Mouse (Mus musculus) lung, embryonic 14.5 days (tissue): Measurements from ENCODE around the gene Grb14. TPM values are rescaled to one million over a fixed set of nuclear protein-coding genes. Genes with fewer than 3 reads are reported as not detected.

Source experiments
- ATAC-seq: fragments of 200-750 bp; cut with Nextera tagmentation; 2 replicates; pipeline ENCODE4 v1.8.0; 2017; ENCODE audit warnings: mild to moderate bottlenecking, moderate TSS enrichment, moderate library complexity; ENCODE audit not compliant: insufficient read depth
- DNase-seq: peaks from one replicate; pipeline ENCODE4 v3.0.0-alpha.2; 2015
- H3K27ac ChIP-seq: fragments of 300-500 bp; sonication (generic); 2 replicates; pipeline ENCODE4 v1.5.1; 2014; ENCODE audit warnings: low read depth, mild to moderate bottlenecking, moderate library complexity
- H3K27me3 ChIP-seq: fragments of 300-500 bp; sonication (generic); 2 replicates; pipeline ENCODE4 v1.6.1; 2014; ENCODE audit warnings: low read length, control low read depth; ENCODE audit not compliant: insufficient read depth
- H3K36me3 ChIP-seq: fragments of 300-500 bp; sonication (generic); 2 replicates; pipeline ENCODE4 v1.6.1; 2014; ENCODE audit warnings: control low read depth; ENCODE audit not compliant: insufficient read depth
- H3K4me1 ChIP-seq: fragments of 300-500 bp; sonication (generic); 2 replicates; pipeline ENCODE4 v1.6.1; 2014; ENCODE audit warnings: antibody characterized with exemption, control low read depth; ENCODE audit not compliant: insufficient read depth
- H3K4me2 ChIP-seq: fragments of 300-500 bp; sonication (generic); 2 replicates; pipeline ENCODE4 v1.6.1; 2014; ENCODE audit warnings: mild to moderate bottlenecking
- H3K4me3 ChIP-seq: fragments of 300-500 bp; sonication (generic); 2 replicates; pipeline ENCODE4 v1.5.1; 2014; ENCODE audit warnings: low read depth, low read length
- H3K9ac ChIP-seq: fragments of 300-500 bp; sonication (generic); 2 replicates; pipeline ENCODE4 v1.6.1; 2014
- H3K9me3 ChIP-seq: fragments of 300-500 bp; sonication (generic); 2 replicates; pipeline ENCODE4 v1.6.1; 2016; ENCODE audit warnings: low read depth, low read length, control low read depth
- CTCF ChIP-seq: IDR thresholded peaks from 2 replicates; pipeline ENCODE4 v1.5.1; 2016; ENCODE audit warnings: antibody characterized with exemption, low read depth
- WGBS: fragments of 180-500 bp; shearing (Covaris S2); extraction: QIAGEN DNeasy Blood & Tissue Kit; methylation state at CpG from one replicate; pipeline ENCODE4 v1.1.7; 2014; 5-methylcytosine and 5-hydroxymethylcytosine counted together
- polyA plus RNA-seq: library from polyadenylated mRNA; unstranded; fragments of >200 nt; fragmentation: Nextera tagmentation; extraction: Ambion mirVana; gene quantifications from 2 replicates; pipeline ENCODE4 v1.2.1, GENCODE M21; 2014

The Grb14 gene
- polyA plus RNA-seq, 1 experiment from 2014 or later, result 32.5 TPM

DNA sequence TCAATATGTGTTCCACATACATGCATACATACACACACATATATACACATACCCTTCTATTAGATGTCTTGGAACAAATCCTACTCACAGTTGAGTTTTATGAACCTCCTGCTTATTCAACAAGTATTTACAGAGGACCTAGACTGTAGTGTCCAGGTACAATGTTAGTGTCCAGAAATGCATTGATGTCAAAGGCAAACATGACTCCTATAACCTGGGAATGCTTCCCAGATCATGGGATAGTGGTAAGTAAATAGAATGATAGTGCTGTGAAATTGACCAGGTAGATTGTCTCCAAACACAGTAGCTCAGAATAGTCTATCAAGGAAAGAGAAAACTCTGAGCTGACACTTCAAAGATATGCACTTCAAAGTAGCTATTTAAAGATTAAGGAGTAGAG lies 19.7 kb downstream of the Grb14 start:
- 0 out of 2 replicates have a peak, but pooled peaks cover 2% of the 10 kb centered on the region for H3K4me1 ChIP-seq
- H3K36me3 ChIP-seq, result no peaks in the 10 kb centered on the region
- no peak overlapping the region for H3K27ac ChIP-seq
- DNase-seq (no peak), ATAC-seq (no peak)
- H3K4me2 ChIP-seq, result no peak overlapping the region
- H3K4me3 ChIP-seq, result no peak overlapping the region
- no peak for TF ChIP-seq CTCF
- H3K9me3 ChIP-seq, result no peaks in the 10 kb centered on the region
- no peak overlapping the region for H3K9ac ChIP-seq
- no peaks in the 10 kb centered on the region for H3K27me3 ChIP-seq

DNA sequence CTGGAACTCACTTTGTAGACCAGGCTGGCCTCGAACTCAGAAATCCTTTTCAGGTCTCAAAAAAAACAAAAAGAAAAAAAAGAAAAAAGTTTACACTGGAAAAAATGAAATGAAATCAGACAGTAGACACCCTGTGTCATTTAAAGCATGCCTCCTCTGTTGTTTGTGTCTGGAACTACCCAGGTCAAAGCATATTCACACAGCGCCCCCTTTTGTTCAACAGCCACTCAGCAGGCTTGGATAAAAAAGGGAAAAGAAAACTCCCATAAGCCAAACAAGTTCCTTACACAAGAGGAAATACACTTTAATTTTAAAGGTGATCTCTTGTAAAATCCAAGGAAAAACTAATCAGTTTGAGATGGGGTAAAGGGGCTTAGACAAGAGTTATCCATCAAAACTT lies 21.4 kb downstream of the Grb14 start:
- WGBS, result 58% methylated on average over 2 of the region's 2 CpGs
- Histone ChIP-seq H3K4me2 (no peak overlapping the region), H3K9me3 (no peaks in the 10 kb centered on the region), H3K27me3 (no peaks in the 10 kb centered on the region), H3K4me1 (0 out of 2 replicates have a peak, but pooled peaks cover 2% of the 10 kb centered on the region), H3K36me3 (no peaks in the 10 kb centered on the region), H3K9ac (no peak overlapping the region), H3K27ac (no peak overlapping the region), H3K4me3 (no peak overlapping the region)
- TF ChIP-seq CTCF, result peak; percentile 53
- DNase-seq, result peak; percentile 67
- no peak for ATAC-seq

DNA sequence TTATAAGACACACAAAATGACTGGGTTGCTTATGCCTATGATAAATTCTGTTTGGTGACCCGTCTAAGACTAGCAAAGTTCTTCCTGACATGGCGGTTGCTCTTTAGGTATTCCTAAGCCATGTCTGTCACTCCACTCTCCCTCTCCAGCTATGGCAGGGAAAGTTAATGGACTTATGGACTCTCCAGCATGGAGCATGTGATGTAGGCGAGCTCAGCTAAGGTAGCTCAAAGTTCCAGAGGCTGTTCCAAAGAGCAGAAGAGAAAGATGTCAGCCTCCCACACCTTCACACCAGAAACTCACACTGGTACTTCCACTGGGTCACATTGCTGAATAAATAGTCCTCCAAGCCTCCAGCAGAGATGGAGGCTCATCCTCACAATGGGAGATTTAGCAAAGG lies 22.2 kb downstream of the Grb14 start:
- no peak for ATAC-seq

DNA sequence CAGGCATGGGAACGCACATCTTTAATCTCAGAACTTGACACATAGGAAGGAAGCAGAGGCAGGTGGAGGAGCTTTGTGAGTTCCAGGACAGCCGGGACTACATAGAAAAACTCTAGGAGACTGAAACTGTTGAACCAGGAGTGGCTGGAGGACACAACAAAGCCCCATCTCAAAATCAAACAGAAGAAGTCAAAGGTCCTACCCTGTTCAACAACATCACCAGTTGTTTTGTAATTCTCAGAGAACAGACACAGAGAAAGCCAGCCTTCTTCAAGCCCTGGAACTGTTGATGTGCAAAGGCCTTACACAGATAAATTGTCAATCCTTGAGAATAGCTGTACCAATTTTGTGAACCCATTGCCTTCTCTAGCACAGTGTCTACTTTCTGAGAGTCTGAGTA lies 29.7 kb downstream of the Grb14 start:
- no peak for ATAC-seq
- 81% methylated on average over 2 of the region's 2 CpGs for WGBS

More for the DNA sequence above, 22.2 kb downstream of the Grb14 start:
- Histone ChIP-seq H3K4me3 (no peak overlapping the region), H3K36me3 (no peaks in the 10 kb centered on the region), H3K27ac (no peak overlapping the region), H3K9ac (no peak overlapping the region), H3K4me1 (0 out of 2 replicates have a peak, but pooled peaks cover 2% of the 10 kb centered on the region), H3K9me3 (no peaks in the 10 kb centered on the region), H3K27me3 (no peaks in the 10 kb centered on the region), H3K4me2 (no peak overlapping the region)
- TF ChIP-seq CTCF, result no peak
- DNase-seq, result no peak
- WGBS, result 74% methylated on average over 3 of the region's 3 CpGs

DNA sequence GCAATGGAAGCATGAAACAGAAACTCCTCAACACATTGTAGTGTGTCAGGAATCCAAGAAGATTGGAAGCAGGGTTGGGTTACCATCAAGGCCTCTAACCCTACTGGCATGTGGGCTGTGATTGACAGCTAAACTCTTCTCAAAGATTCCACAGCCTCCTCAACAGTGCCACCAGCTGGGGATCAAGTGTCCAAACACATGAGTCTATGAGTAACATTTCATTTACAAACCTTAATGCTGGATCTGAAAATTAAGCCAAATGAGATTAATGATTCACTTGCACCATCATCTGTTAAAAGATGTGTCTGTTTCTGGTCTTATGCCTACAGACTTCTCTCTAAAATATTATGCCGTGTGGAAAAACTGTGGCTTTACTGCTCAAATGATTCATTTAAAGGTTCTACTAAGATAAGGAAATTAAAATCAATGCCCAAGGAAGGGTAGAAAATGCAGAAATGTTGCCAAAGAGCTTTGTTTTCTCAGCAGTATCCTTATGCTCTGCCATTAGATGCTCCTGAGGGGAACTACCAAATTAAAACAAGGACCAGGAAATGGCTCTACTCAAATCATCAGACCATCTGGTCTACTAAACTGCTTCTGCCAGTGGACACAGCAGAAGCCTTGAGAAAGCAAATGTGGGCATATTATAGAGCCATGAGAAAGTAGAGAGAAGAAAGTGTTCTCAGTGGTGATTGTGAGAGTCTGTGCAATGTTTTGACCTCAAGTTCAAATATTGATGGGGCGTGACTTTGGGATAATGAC lies 35.2 kb downstream of the Grb14 start:
- Histone ChIP-seq H3K9ac (no peak overlapping the region), H3K4me2 (no peak overlapping the region), H3K9me3 (no peaks in the 10 kb centered on the region), H3K4me3 (no peak overlapping the region), H3K4me1 (no peaks in the 10 kb centered on the region), H3K36me3 (no peaks in the 10 kb centered on the region), H3K27me3 (no peaks in the 10 kb centered on the region), H3K27ac (no peak overlapping the region)
- WGBS, result 86% methylated on average over 2 of the region's 2 CpGs
- no peak for TF ChIP-seq CTCF
- ATAC-seq (no peak), DNase-seq (no peak)

More for the DNA sequence above, 29.7 kb downstream of the Grb14 start:
- DNase-seq, result no peak
- TF ChIP-seq CTCF, result no peak
- Histone ChIP-seq H3K4me1 (no peaks in the 10 kb centered on the region), H3K27me3 (no peaks in the 10 kb centered on the region), H3K4me3 (no peak overlapping the region), H3K9ac (no peak overlapping the region), H3K9me3 (no peaks in the 10 kb centered on the region), H3K27ac (no peak overlapping the region), H3K36me3 (no peaks in the 10 kb centered on the region), H3K4me2 (no peak overlapping the region)

DNA sequence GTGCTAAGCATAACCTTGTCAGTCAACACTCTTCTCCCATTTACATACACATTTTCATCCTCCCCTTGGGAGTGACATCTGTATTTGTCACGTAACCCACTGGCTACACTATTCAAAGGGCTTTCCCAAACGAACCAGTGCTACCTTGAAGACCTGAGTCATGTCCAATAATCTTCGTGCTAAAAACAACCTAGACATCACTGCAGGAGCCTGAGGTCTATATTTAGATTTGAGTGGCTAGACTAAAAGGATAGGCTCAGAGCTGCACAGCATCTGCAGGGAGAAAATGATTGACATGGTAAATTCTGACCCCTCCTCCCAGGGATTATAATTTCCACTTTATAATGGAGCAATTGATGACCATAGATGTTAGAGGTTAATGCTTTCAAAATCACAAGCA lies 37.0 kb downstream of the Grb14 start:
- no peak overlapping the region for H3K27ac ChIP-seq
- ATAC-seq, result no peak
- WGBS, result 66% methylated on average over 3 of the region's 3 CpGs
- H3K4me2 ChIP-seq, result no peak overlapping the region
- no peak overlapping the region for H3K4me3 ChIP-seq
- H3K27me3 ChIP-seq, result no peaks in the 10 kb centered on the region
- DNase-seq, result no peak
- TF ChIP-seq CTCF, result no peak
- no peaks in the 10 kb centered on the region for H3K4me1 ChIP-seq
- H3K9ac ChIP-seq, result no peak overlapping the region
- H3K36me3 ChIP-seq, result 0 out of 2 replicates have a peak, but pooled peaks cover 5% of the 10 kb centered on the region
- H3K9me3 ChIP-seq, result no peaks in the 10 kb centered on the region; the same call in 1 of the 2 replicates

DNA sequence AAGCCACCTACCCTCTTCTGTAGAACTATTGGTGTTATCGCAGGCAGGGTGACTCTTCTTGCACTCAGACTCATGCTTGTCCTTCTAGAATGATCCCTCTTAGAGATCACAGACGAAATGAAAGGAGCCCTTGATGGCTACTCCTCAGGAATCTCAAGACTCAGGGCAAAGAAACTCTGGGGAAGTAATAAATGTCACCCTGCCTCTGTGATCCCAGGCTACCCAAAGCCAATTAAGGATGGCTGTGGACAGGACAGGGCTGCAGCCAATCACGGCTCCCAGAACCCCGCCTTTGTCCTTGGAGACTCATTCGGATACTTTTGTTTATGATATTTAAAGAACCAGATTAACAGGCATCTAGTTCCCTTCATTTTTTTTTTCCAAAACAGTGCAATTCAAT lies 49.2 kb downstream of the Grb14 start:
- Histone ChIP-seq H3K4me3 (no peak overlapping the region), H3K36me3 (no peaks in the 10 kb centered on the region), H3K4me1 (peaks cover 3% of the 10 kb centered on the region; the same call in 1 of the 2 replicates), H3K4me2 (0 out of 2 replicates have a peak overlapping the region, but pooled peaks have one; percentile 20), H3K27ac (0 out of 2 replicates have a peak overlapping the region, but pooled peaks have one; percentile 52), H3K27me3 (no peaks in the 10 kb centered on the region), H3K9ac (no peak overlapping the region), H3K9me3 (no peaks in the 10 kb centered on the region)
- WGBS, result 47% methylated on average over 5 of the region's 5 CpGs
- ATAC-seq (no peak), DNase-seq (no peak)
- no peak for TF ChIP-seq CTCF
